Mouse (Mus musculus) ES-E14 (cell line): ENCODE measurements around the gene Usp37.

Source experiments
- CHD2 ChIP-seq: IDR thresholded peaks from 2 replicates; pipeline ENCODE4 v1.6.1; 2014; ENCODE audit warnings: mild to moderate bottlenecking, low read depth, low read length, inconsistent platforms
- HCFC1 ChIP-seq: IDR thresholded peaks from 2 replicates; pipeline ENCODE4 v1.6.1; 2012; ENCODE audit warnings: low read length, inconsistent platforms, borderline replicate concordance; ENCODE audit not compliant: insufficient read depth
- MAFK ChIP-seq: IDR thresholded peaks from 2 replicates; pipeline ENCODE4 v1.6.1; 2014; ENCODE audit warnings: mild to moderate bottlenecking, low read depth, low read length, inconsistent platforms; ENCODE audit not compliant: insufficient read depth
- ZC3H11A ChIP-seq: IDR thresholded peaks from 2 replicates; pipeline ENCODE4 v1.6.1; 2012; ENCODE audit warnings: low read depth, mild to moderate bottlenecking, inconsistent platforms, low read length, borderline replicate concordance

GRCm38 (mm10) chr1:74425845-74426244 lies 118.2 kb downstream of the Usp37 start:
- TF ChIP-seq MAFK (no peak), CHD2 (no peak), HCFC1 (no peak), ZC3H11A (no peak)
